8 mouse cellular contexts compared by ENCODE assay signal in genomic region chr3:121814413-121814864, GRCm38 (mm10). TPM values are rescaled to one million over a fixed set of nuclear protein-coding genes. Genes with fewer than 3 reads are reported as not detected.
DNase-seq lines count a peak whose midpoint lies in the region; ATAC-seq lines count a peak whose summit lies in the region.

No protein-coding gene starts in this region.

- DNase-seq in lung, postnatal 4 days: no peak
- DNase-seq in kidney, adult 8-10 months: peak; percentile 83 to 90
- DNase-seq in midbrain, embryonic 10.5 days (ENCODE audit: low spot score): no peak
- DNase-seq in embryo, embryonic 10.5 days (ENCODE audit: low spot score): no peak
- DNase-seq in urinary bladder, postnatal 10 days (ENCODE audit: low spot score): no peak
- DNase-seq in thymus, postnatal 10 days (ENCODE audit: low spot score in 2 of 2): no peak

- H3K4me3 ChIP-seq in lung, embryonic 15.5 days: peak overlapping the region; percentile 93
- peak overlapping the region; percentile 89 for H3K4me3 ChIP-seq in midbrain, embryonic 10.5 days

- no peaks in the 10 kb centered on the region for H3K36me3 ChIP-seq in lung, embryonic 15.5 days
- no peaks in the 10 kb centered on the region for H3K36me3 ChIP-seq in midbrain, embryonic 10.5 days

- peaks cover 31% of the 10 kb centered on the region for H3K4me1 ChIP-seq in lung, embryonic 15.5 days
- H3K4me1 ChIP-seq in midbrain, embryonic 10.5 days: peaks cover 14% of the 10 kb centered on the region

- no peaks in the 10 kb centered on the region for H3K9me3 ChIP-seq in lung, embryonic 15.5 days
- no peaks in the 10 kb centered on the region for H3K9me3 ChIP-seq in midbrain, embryonic 10.5 days (replicated peaks)

- WGBS in lung, embryonic 15.5 days: under 1% methylated on average over 26 of the region's 28 CpGs
- WGBS in midbrain, embryonic 10.5 days: 1% methylated on average over 28 of the region's 28 CpGs

- H3K27ac ChIP-seq in lung, embryonic 15.5 days: peak overlapping the region; percentile 100
- H3K27ac ChIP-seq in midbrain, embryonic 10.5 days (replicated peaks): peak overlapping the region; percentile 97

- peak overlapping the region; percentile 65 for H3K4me2 ChIP-seq in lung, embryonic 15.5 days

- no peak for ATAC-seq in lung, embryonic 15.5 days (ENCODE audit: borderline replicate concordance, extremely low read depth, low FRiP score, low TSS enrichment)
- 0 out of 2 replicates have a peak, but pooled peaks have one; percentile 16 for ATAC-seq in erythroid progenitor cell, adult 5-6 weeks (replicated peaks; ENCODE audit: low FRiP score, poor library complexity, severe bottlenecking)

- no peaks in the 10 kb centered on the region for H3K27me3 ChIP-seq in lung, embryonic 15.5 days
- no peaks in the 10 kb centered on the region for H3K27me3 ChIP-seq in midbrain, embryonic 10.5 days (ENCODE audit: low read depth, poor library complexity, severe bottlenecking)

- peak overlapping the region; percentile 93 for H3K9ac ChIP-seq in lung, embryonic 15.5 days

RNA-seq across cellular contexts. Expression of gene Abcd3, which starts 0.7 kb away (rescaled TPM):
- 75.4 and 82.5 TPM in 2 replicates for polyA plus RNA-seq in lung, embryonic 15.5 days (2015; fragmentation: Nextera tagmentation; extraction: Ambion mirVana)
- total RNA-seq in erythroid progenitor cell, adult 5-6 weeks (2015; ENCODE audit: low replicate concordance): 7.6 and 10.9 TPM in 2 replicates
- 4.9 and 8.5 TPM in 2 replicates for total RNA-seq in erythroid progenitor cell, adult 5-6 weeks (2017; ENCODE audit: low replicate concordance)
- 41.3 and 48.6 TPM in 2 replicates for polyA plus RNA-seq in midbrain, embryonic 10.5 days (2016; fragmentation: Nextera tagmentation; extraction: Ambion mirVana)

Comparison
In these comparisons a context has a peak if more than half of its experiments do, and no peak if none do; other contexts are left out.
1. DNase-seq: peak in kidney, adult 8-10 months (2 of 2); none in lung, postnatal 4 days (0 of 2), midbrain, embryonic 10.5 days (single experiment), embryo, embryonic 10.5 days (single experiment), urinary bladder, postnatal 10 days (single experiment) and thymus, postnatal 10 days (0 of 2).